Mouse (Mus musculus): ENCODE results near the gene Nudt17. TPM values are rescaled to one million over a fixed set of nuclear protein-coding genes. Genes with fewer than 3 reads are reported as not detected.
A peak's percentile ranks its signal among the peaks of the same experiment; 100 is the strongest.

Gene Nudt17
- polyA plus RNA-seq, 1 experiment from 2014 or later: 24.7 TPM

GRCm38 (mm10) chr3:96683496-96683895, 24.9 kb downstream of the Nudt17 start:
- 85% methylated on average over 3 of the region's 3 CpGs for WGBS
- Histone ChIP-seq H3K4me1 (peaks cover 9% of the 10 kb centered on the region), H3K9ac (replicated peaks) (no peak overlapping the region), H3K4me3 (replicated peaks) (no peak overlapping the region), H3K27ac (replicated peaks) (no peak overlapping the region), H3K27me3 (replicated peaks) (peaks cover 21% of the 10 kb centered on the region), H3K9me3 (replicated peaks) (no peaks in the 10 kb centered on the region), H3K36me3 (no peaks in the 10 kb centered on the region), H3K4me2 (no peak overlapping the region)
- ATAC-seq (ENCODE audit: low FRiP score): no peak

DNA sequence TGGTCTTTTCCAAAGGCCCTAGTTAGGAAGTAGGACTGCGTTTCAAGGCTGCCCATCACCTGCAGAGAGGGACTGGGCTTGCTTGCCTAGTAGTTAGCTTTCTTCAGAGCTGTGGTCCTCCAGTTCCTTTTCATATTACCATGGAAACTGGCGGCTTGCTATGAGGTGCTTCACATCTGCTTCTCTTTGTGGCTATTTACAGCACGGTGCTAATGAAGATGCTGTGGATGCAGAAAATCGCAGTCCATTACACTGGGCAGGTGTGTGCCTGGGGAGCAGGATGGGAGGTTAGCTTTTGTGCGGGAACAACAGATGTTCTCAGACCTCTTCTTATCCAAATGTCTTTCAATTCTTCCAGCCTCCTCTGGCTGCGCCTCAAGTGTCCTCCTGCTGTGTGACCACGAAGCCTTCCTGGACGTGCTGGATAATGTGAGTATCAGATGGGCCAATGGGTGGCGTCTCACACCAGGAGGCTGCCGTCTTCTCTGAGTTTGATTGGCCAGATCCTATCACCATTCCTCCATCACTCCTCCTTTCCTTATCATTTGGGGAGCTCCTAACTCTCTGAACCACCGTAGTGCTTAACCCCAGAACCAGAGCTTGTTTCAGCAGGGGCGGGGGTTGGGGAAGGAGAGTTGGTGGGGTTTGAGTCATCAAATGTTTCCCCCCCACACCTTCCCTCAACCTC, 27.9 kb downstream of the Nudt17 start:
- H3K4me3 ChIP-seq (replicated peaks): no peak overlapping the region
- 20% methylated on average over 12 of the region's 12 CpGs for WGBS
- H3K9ac ChIP-seq (replicated peaks): no peak overlapping the region
- H3K27me3 ChIP-seq (replicated peaks): peaks cover 21% of the 10 kb centered on the region
- ATAC-seq (ENCODE audit: low FRiP score): peak; percentile 27; the same call in 1 of the 2 replicates
- no peak overlapping the region for H3K4me2 ChIP-seq
- no peaks in the 10 kb centered on the region for H3K36me3 ChIP-seq
- H3K27ac ChIP-seq (replicated peaks): no peak overlapping the region
- peaks cover 9% of the 10 kb centered on the region for H3K4me1 ChIP-seq
- no peaks in the 10 kb centered on the region for H3K9me3 ChIP-seq (replicated peaks)

DNA sequence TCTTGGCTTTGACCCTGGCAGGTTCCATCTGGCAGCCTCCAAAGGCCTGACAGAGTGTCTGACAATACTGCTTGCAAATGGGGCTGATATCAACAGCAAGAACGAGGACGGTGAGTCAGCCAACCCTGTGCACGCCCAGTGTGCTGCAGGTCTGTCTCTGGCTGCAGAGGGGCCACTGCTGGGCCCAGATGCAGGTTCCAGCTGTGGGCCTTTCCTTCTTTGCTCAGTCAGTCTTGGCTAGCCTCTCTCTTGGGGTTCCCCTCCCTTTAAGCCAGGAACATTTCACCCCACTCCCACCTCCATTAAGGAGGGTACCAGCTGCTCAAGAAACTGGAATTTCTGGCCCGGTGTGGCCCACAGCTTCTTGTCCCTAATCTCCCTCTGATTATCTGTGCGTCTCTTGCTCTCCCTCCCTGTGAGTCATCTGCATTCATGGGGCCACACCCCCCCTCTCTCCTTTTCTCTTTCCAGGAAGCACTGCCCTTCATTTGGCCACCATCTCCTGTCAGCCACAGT, 29.1 kb downstream of the Nudt17 start:
- H3K4me2 ChIP-seq: no peak overlapping the region
- no peak overlapping the region for H3K27ac ChIP-seq (replicated peaks)
- H3K9ac ChIP-seq (replicated peaks): no peak overlapping the region
- H3K27me3 ChIP-seq (replicated peaks): peaks cover 15% of the 10 kb centered on the region
- no peaks in the 10 kb centered on the region for H3K4me1 ChIP-seq
- no peak for ATAC-seq (ENCODE audit: low FRiP score)
- H3K4me3 ChIP-seq (replicated peaks): no peak overlapping the region
- no peaks in the 10 kb centered on the region for H3K36me3 ChIP-seq
- H3K9me3 ChIP-seq (replicated peaks): no peaks in the 10 kb centered on the region
- WGBS: 29% methylated on average over 5 of the region's 5 CpGs

GRCm38 (mm10) chr3:96678456-96678855, 29.9 kb downstream of the Nudt17 start:
- Histone ChIP-seq H3K27me3 (replicated peaks) (0 out of 2 replicates have a peak, but pooled peaks cover 10% of the 10 kb centered on the region), H3K27ac (replicated peaks) (no peak overlapping the region), H3K9me3 (replicated peaks) (no peaks in the 10 kb centered on the region), H3K4me1 (no peaks in the 10 kb centered on the region), H3K4me2 (no peak overlapping the region), H3K36me3 (no peaks in the 10 kb centered on the region), H3K9ac (replicated peaks) (no peak overlapping the region), H3K4me3 (replicated peaks) (no peak overlapping the region)
- 62% methylated on average over 7 of the region's 7 CpGs for WGBS
- no peak for ATAC-seq (ENCODE audit: low FRiP score)

- Histone ChIP-seq H3K9ac (replicated peaks) (no peak overlapping the region), H3K36me3 (no peaks in the 10 kb centered on the region), H3K4me1 (peaks cover under 1% of the 10 kb centered on the region; the same call in 1 of the 2 replicates), H3K9me3 (replicated peaks) (no peaks in the 10 kb centered on the region), H3K27ac (replicated peaks) (no peak overlapping the region), H3K27me3 (replicated peaks) (peaks cover 12% of the 10 kb centered on the region; the same call in 1 of the 2 replicates), H3K4me3 (replicated peaks) (no peak overlapping the region), H3K4me2 (no peak overlapping the region)
- 23% methylated on average over 3 of the region's 3 CpGs for WGBS
- ATAC-seq (ENCODE audit: low FRiP score): no peak
These were observed 32.7 kb downstream of the Nudt17 start for GRCm38 (mm10) chr3:96675690-96676089.

GRCm38 (mm10) chr3:96675171-96675570, 33.2 kb downstream of the Nudt17 start:
- no peak for ATAC-seq (ENCODE audit: low FRiP score)
- 76% methylated on average over 3 of the region's 3 CpGs for WGBS
- Histone ChIP-seq H3K9me3 (replicated peaks) (no peaks in the 10 kb centered on the region), H3K4me2 (no peak overlapping the region), H3K36me3 (no peaks in the 10 kb centered on the region), H3K27me3 (replicated peaks) (peaks cover 9% of the 10 kb centered on the region; the same call in 1 of the 2 replicates), H3K27ac (replicated peaks) (no peak overlapping the region), H3K9ac (replicated peaks) (no peak overlapping the region), H3K4me1 (peaks cover 6% of the 10 kb centered on the region), H3K4me3 (replicated peaks) (no peak overlapping the region)

DNA sequence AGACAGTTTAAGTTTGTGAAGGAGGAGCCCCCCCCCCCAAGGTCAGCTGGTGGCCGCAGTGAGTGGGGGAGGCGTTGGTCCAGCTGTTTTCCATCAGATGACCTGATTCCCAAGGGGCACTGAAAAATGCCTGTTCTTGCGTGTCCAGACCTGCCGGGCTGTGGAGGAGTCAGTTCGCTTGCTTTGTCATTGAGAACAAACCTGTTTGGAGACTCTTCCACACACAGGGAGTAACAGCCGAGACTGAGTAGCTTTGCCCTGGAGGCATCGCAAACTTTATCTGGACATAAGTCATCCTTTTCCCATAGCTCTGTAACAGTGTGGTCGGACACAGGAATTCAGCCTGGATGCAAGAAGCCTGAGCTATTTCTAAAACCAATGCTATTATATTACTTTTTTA, 33.9 kb downstream of the Nudt17 start:
- peaks cover 6% of the 10 kb centered on the region for H3K4me1 ChIP-seq
- H3K27me3 ChIP-seq (replicated peaks): peaks cover 9% of the 10 kb centered on the region; the same call in 1 of the 2 replicates
- WGBS: 63% methylated on average over 8 of the region's 8 CpGs
- H3K36me3 ChIP-seq: no peaks in the 10 kb centered on the region
- H3K27ac ChIP-seq (replicated peaks): no peak overlapping the region
- H3K4me2 ChIP-seq: no peak overlapping the region
- no peak overlapping the region for H3K4me3 ChIP-seq (replicated peaks)
- H3K9ac ChIP-seq (replicated peaks): no peak overlapping the region
- no peaks in the 10 kb centered on the region for H3K9me3 ChIP-seq (replicated peaks)
- ATAC-seq (ENCODE audit: low FRiP score): no peak

DNA sequence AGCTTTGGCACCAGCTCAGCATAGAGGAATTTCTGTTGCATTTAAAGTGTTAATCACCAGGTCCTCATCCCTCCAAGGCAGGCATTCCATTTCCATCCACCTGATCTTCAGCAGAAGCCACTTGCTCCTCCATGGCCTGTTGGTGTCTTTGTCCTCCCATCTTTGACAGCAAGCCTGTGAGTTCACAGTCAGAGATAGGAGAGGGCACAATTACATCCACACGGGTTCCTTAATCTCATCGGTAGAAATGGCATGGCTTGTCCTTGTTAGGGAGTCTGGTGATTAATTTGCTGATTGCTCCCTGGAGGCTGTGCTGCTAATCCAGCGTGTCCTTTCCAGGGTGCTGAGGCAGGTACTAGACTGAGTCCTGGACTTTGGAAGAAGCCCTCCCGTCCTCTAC, 34.8 kb downstream of the Nudt17 start:
- H3K36me3 ChIP-seq: no peaks in the 10 kb centered on the region
- 54% methylated on average over 4 of the region's 4 CpGs for WGBS
- ATAC-seq (ENCODE audit: low FRiP score): no peak
- peaks cover 9% of the 10 kb centered on the region; the same call in 1 of the 2 replicates for H3K27me3 ChIP-seq (replicated peaks)
- H3K27ac ChIP-seq (replicated peaks): no peak overlapping the region
- H3K4me1 ChIP-seq: peaks cover 6% of the 10 kb centered on the region
- no peak overlapping the region for H3K4me2 ChIP-seq
- no peak overlapping the region for H3K4me3 ChIP-seq (replicated peaks)
- no peaks in the 10 kb centered on the region for H3K9me3 ChIP-seq (replicated peaks)
- no peak overlapping the region for H3K9ac ChIP-seq (replicated peaks)

DNA sequence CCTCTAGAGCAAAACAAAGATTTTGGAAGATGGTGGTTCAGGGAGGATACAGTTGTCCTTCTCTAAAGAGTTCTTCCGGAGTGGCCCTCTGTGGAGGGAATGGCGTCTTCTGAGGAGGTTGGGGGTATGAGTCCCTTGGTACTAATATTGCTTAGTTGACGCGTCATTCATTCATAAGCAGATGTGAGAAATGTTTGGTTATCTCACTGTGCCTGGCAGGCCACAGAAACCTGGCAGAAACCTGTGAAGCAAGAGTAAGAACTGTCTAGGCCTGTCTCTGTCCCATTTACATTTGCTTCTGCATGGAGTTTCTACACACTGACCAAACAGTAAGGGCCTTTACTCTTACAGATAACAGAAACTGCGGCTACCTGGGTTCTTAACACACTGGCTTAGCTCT, 36.8 kb downstream of the Nudt17 start:
- Histone ChIP-seq H3K4me1 (peaks cover 6% of the 10 kb centered on the region), H3K4me3 (replicated peaks) (no peak overlapping the region), H3K27ac (replicated peaks) (no peak overlapping the region), H3K4me2 (no peak overlapping the region), H3K27me3 (replicated peaks) (peaks cover 9% of the 10 kb centered on the region; the same call in 1 of the 2 replicates), H3K9me3 (replicated peaks) (no peaks in the 10 kb centered on the region), H3K36me3 (no peaks in the 10 kb centered on the region), H3K9ac (replicated peaks) (no peak overlapping the region)
- 91% methylated on average over 5 of the region's 5 CpGs for WGBS
- no peak for ATAC-seq (ENCODE audit: low FRiP score)

DNA sequence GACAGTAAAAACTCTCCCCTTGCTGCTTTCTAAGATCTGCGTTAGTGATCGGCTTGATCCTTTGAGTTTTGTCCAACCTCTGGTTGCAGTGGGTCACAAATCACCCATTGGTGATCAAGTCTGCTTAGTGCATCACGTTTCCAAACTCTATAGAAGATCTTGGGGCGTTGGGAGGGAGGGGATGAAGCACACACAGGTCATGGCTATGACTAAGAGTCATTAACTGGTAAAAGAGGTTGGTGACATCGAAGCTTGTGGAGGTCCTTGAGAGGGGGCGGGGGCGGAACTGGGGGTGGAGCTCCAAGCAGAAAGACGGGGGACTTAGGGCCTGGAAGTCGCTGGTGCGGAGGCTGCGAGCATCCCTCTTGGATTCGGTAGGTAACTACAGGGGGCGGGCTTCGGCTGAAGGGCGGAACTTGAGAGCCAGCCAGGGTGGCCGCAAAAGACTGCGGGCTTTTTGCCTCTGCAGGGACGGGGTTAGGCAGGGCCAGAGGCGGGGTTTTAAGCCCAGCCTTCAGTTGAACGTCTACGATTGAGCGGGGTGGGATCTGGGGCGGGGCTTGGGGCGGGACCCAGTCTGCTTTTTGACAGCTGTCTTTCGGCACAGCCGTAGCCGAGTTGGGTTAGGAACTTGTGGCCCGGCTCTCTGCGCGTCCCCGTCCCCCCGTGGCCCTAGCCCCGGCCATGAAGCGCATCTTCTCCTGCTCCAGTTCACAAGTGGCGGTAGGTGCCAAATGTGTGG, 38.5 kb downstream of the Nudt17 start, which contains the start of gene Ankrd35:
TSS of gene Ankrd35 (plus strand) at position 405 of the 742 bp plus-strand sequence.
- WGBS: 5% methylated on average over 35 of the region's 35 CpGs
- Histone ChIP-seq H3K9me3 (replicated peaks) (no peaks in the 10 kb centered on the region), H3K36me3 (no peaks in the 10 kb centered on the region), H3K4me2 (peak within 1 kb of the TSS; percentile 84), H3K9ac (replicated peaks) (peak within 1 kb of the TSS; percentile 36), H3K4me1 (peaks cover 6% of the 10 kb centered on the region), H3K27ac (replicated peaks) (no peak within 1 kb of the TSS), H3K4me3 (replicated peaks) (peak within 1 kb of the TSS; percentile 45), H3K27me3 (replicated peaks) (peaks cover 9% of the 10 kb centered on the region; the same call in 1 of the 2 replicates)
- peak; percentile 91 for ATAC-seq (ENCODE audit: low FRiP score)

DNA sequence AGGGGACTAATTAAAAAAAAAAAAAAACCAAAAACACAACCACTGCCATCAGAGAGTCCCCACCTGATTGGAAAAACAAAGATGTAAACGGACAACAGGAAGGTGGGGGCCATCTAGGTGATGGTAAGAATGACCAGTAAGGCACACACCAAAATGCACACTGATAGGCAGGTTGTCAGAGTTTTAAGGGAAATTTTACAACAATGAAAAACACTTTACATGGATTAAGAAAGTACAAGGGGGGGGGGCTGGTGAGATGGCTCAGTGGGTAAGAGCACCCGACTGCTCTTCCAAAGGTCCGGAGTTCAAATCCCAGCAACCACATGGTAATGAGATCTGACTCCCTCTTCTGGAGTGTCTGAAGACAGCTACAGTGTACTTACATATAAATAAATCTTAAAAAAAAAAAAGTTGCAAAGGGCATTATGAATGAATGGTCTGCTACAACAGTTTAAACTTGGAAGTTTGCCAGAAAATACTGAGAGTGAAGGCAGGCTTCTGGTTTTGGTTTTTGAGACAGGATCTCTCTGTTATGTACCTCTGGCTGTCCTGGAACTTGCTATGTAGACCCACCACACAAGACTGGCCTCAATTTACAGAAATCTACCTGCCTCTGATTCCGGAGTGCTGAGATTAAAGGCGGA, 39.8 kb downstream of the Nudt17 start:
- Histone ChIP-seq H3K9me3 (replicated peaks) (no peaks in the 10 kb centered on the region), H3K4me1 (peaks cover 11% of the 10 kb centered on the region), H3K4me2 (no peak overlapping the region), H3K27me3 (replicated peaks) (peaks cover 9% of the 10 kb centered on the region; the same call in 1 of the 2 replicates), H3K27ac (replicated peaks) (no peak overlapping the region), H3K4me3 (replicated peaks) (no peak overlapping the region), H3K9ac (replicated peaks) (no peak overlapping the region), H3K36me3 (no peaks in the 10 kb centered on the region)
- 94% methylated on average over 5 of the region's 5 CpGs for WGBS
- ATAC-seq (ENCODE audit: low FRiP score): no peak
